Mouse (Mus musculus) spleen, adult 2 months (tissue): ENCODE measurements around the gene Sept5. TPM values are rescaled to one million over a fixed set of nuclear protein-coding genes. Genes with fewer than 3 reads are reported as not detected.

Experiments used
- DNase-seq, 2 experiments: peaks; one replicate each; pipeline versions ENCODE4 v3.0.0 to v3.0.0-alpha.2; 2012 to 2021; ENCODE audit warnings: low spot score in 2 of 2, low read depth in 1 of 2
- H3K27ac ChIP-seq: fragments of 200-500 bp; 2 replicates; pipeline ENCODE4 v1.5.1; 2012; ENCODE audit warnings: low read length, inconsistent platforms; ENCODE audit not compliant: insufficient read depth
- H3K27me3 ChIP-seq: fragments of 200-500 bp; 2 replicates; pipeline ENCODE4 v1.6.1; 2012; ENCODE audit warnings: mild to moderate bottlenecking, moderate library complexity, low read length, inconsistent platforms; ENCODE audit not compliant: control insufficient read depth, insufficient read depth
- H3K36me3 ChIP-seq: fragments of 200-500 bp; 2 replicates; pipeline ENCODE4 v1.6.1; 2012; ENCODE audit warnings: mild to moderate bottlenecking, low read length, inconsistent platforms; ENCODE audit not compliant: control insufficient read depth, insufficient read depth
- H3K4me1 ChIP-seq: fragments of 200-500 bp; 2 replicates; pipeline ENCODE4 v1.6.1; 2011; ENCODE audit warnings: inconsistent platforms; ENCODE audit not compliant: control insufficient read depth, insufficient read depth, insufficient read length
- H3K4me3 ChIP-seq: fragments of 200-500 bp; 2 replicates; pipeline ENCODE4 v1.5.1; 2011; ENCODE audit warnings: mild to moderate bottlenecking, inconsistent platforms; ENCODE audit not compliant: insufficient read depth, insufficient read length; ENCODE audit errors: extremely low read depth
- CTCF ChIP-seq: fragments of 200-500 bp; IDR thresholded peaks from 2 replicates; pipeline ENCODE4 v1.5.1; 2011; ENCODE audit warnings: mild to moderate bottlenecking, inconsistent platforms; ENCODE audit not compliant: insufficient read depth, insufficient read length, insufficient replicate concordance; ENCODE audit errors: extremely low read depth
- POLR2A ChIP-seq: fragments of 200-500 bp; IDR thresholded peaks from 2 replicates; pipeline ENCODE4 v1.6.1; 2011; ENCODE audit warnings: low read depth, low read length, inconsistent platforms
- WGBS: fragments of 180-500 bp; shearing (Covaris S2); methylation state at CpG from one replicate; pipeline ENCODE4 v1.1.7; 2018; 5-methylcytosine and 5-hydroxymethylcytosine counted together
- polyA plus RNA-seq: library from polyadenylated mRNA; depleted of rRNA; stranded (reverse); fragments of >200 nt; gene quantifications from 2 replicates; pipeline ENCODE4 v1.2.3, GENCODE M21; 2012

The Sept5 gene
- polyA plus RNA-seq, 1 experiment = 1.9 TPM

- no peak overlapping the region for H3K27ac ChIP-seq
- no peak for DNase-seq
- no peaks in the 10 kb centered on the region for H3K36me3 ChIP-seq
- H3K4me3 ChIP-seq = no peak overlapping the region
- no peak for TF ChIP-seq POLR2A
- TF ChIP-seq CTCF = no peak
- peaks cover 9% of the 10 kb centered on the region for H3K27me3 ChIP-seq
- H3K4me1 ChIP-seq = no peaks in the 10 kb centered on the region; the same call in 1 of the 2 replicates
- WGBS = 31% methylated on average over 3 of the region's 3 CpGs
Observed at GRCm38 (mm10) chr16:18632059-18632458, 2.3 kb upstream of the Sept5 start.

- Histone ChIP-seq H3K4me1 (peaks cover 2% of the 10 kb centered on the region; the same call in 1 of the 2 replicates), H3K36me3 (no peaks in the 10 kb centered on the region), H3K4me3 (no peak overlapping the region), H3K27me3 (peaks cover 12% of the 10 kb centered on the region), H3K27ac (no peak overlapping the region)
- no peak for TF ChIP-seq POLR2A
- no peak for DNase-seq
- 57% methylated on average over 7 of the region's 7 CpGs for WGBS
Observed at GRCm38 (mm10) chr16:18631141-18631540, 1.4 kb upstream of the Sept5 start.

GRCm38 (mm10) chr16:18630291-18630690, 537 bp upstream of the Sept5 start:
- Histone ChIP-seq H3K36me3 (no peaks in the 10 kb centered on the region), H3K27ac (no peak overlapping the region), H3K27me3 (peaks cover 19% of the 10 kb centered on the region), H3K4me3 (peak overlapping the region; percentile 41; the same call in 1 of the 2 replicates), H3K4me1 (peaks cover 4% of the 10 kb centered on the region; the same call in 1 of the 2 replicates)
- WGBS = 58% methylated on average over 5 of the region's 5 CpGs
- no peak for DNase-seq
- TF ChIP-seq CTCF (no peak), POLR2A (no peak)

DNA sequence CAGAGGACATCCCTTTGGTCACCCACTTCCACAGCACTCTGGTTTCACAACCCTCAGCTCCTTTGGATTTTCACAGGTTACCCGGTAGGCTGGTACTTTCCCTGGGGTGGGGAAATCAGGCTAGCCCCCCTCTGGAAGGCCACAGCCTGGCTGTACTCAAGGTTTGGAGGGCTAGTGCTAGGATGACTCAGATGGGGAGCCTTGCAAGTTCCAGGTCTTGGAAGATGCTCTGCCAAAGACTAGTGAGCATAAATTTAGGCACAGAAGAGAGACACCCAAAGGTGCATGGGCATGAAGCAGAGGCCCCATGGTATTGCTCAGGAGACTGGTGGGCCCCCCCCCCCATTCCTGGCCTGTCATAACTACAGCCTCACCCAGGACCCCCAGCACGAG, 810 bp downstream of the Sept5 start:
- TF ChIP-seq CTCF (no peak), POLR2A (no peak)
- H3K27me3 ChIP-seq = peaks cover 19% of the 10 kb centered on the region
- 33% methylated on average over 2 of the region's 2 CpGs for WGBS

GRCm38 (mm10) chr16:18628206-18628947, 1.4 kb downstream of the Sept5 start:
- Histone ChIP-seq H3K36me3 (no peaks in the 10 kb centered on the region), H3K27me3 (peaks cover 19% of the 10 kb centered on the region), H3K4me1 (peaks cover 4% of the 10 kb centered on the region; the same call in 1 of the 2 replicates), H3K27ac (no peak overlapping the region), H3K4me3 (no peak overlapping the region)
- WGBS = 89% methylated on average over 7 of the region's 7 CpGs
- no peak for DNase-seq
- TF ChIP-seq CTCF = no peak
- TF ChIP-seq POLR2A = no peak

More for the DNA sequence above, 810 bp downstream of the Sept5 start:
- H3K27ac ChIP-seq = no peak overlapping the region
- H3K36me3 ChIP-seq = no peaks in the 10 kb centered on the region
- peaks cover 4% of the 10 kb centered on the region; the same call in 1 of the 2 replicates for H3K4me1 ChIP-seq
- H3K4me3 ChIP-seq = no peak overlapping the region
- DNase-seq = no peak

DNA sequence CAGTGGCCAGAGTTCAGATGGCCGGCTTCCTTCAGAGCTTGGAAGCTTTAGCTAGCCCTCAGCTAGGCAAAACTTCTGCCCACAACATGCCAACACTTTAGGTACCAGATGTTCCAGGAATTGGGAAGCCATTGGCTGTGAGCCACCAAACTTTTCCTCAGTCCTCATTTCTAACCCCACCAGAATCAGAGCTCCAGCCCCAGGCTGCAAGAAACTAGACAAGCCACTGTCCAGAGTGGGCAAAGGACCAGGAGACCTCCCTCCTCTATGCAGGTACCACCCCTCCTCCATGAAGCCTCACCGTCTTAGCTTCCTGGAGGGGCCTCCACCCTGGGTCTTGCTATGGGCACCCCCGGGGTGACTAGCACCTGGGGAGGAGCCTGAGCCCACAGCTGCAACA, 2.6 kb downstream of the Sept5 start:
- Histone ChIP-seq H3K36me3 (no peaks in the 10 kb centered on the region), H3K27ac (no peak overlapping the region), H3K4me1 (peaks cover 4% of the 10 kb centered on the region; the same call in 1 of the 2 replicates), H3K4me3 (no peak overlapping the region), H3K27me3 (peaks cover 23% of the 10 kb centered on the region)
- WGBS = 66% methylated on average over 3 of the region's 3 CpGs
- no peak for DNase-seq
- TF ChIP-seq CTCF = no peak
- no peak for TF ChIP-seq POLR2A

- Histone ChIP-seq H3K36me3 (no peaks in the 10 kb centered on the region), H3K27me3 (peaks cover 27% of the 10 kb centered on the region), H3K4me1 (peaks cover 4% of the 10 kb centered on the region; the same call in 1 of the 2 replicates), H3K27ac (no peak within 1 kb of the TSS), H3K4me3 (peak within 1 kb of the TSS; percentile 44; the same call in 1 of the 2 replicates)
- DNase-seq = peak; percentile 45 to 74
- peak; percentile 88 for TF ChIP-seq CTCF
- no peak for TF ChIP-seq POLR2A
- WGBS = under 1% methylated on average over 61 of the region's 65 CpGs
Observed at GRCm38 (mm10) chr16:18626376-18626878, 3.3 kb downstream of the Sept5 start, which contains the start of gene Gm49601. Gm49601 (minus strand) TSS chr16:18626427.
